21 mouse cellular contexts compared by ENCODE assay signal in the genomic region with DNA sequence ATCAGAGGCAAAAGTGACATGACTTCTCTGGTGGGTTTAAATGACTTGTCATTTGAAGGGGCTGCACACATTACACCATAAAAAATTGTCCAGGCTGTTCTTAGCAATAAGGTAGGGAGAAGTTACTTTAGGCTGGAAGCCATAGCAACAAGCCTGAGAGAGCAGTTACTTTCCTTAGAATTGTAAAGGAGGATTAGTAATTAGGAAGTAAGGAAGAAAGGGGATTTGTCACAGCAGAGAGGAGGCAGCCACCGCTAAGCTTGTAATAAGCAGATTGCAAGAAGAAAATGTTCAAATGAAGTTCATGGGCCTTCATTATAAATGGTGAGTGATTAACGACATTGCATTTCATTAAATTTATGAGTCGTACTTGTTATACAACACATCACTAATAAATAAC.
DNase-seq lines count a peak whose midpoint lies in the region; ATAC-seq lines count a peak whose summit lies in the region.
"Had no signal": no experiment of that assay in that cellular context is flagged by ENCODE, and none has a peak within 500 bp of the region (broad histone marks: within the 10 kb centered on the region; RNA-seq: fewer than 3 reads in every experiment).

No protein-coding gene starts in this region.

- H3K27me3 ChIP-seq in forebrain, embryonic 11.5 days (ENCODE audit: control insufficient read depth, insufficient read depth, low read length): no peaks in the 10 kb centered on the region
- no peaks in the 10 kb centered on the region for H3K27me3 ChIP-seq in forebrain, embryonic 16.5 days (replicated peaks; ENCODE audit: control insufficient read depth, insufficient read depth, low read length)
- H3K27me3 ChIP-seq in midbrain, embryonic 11.5 days (ENCODE audit: control insufficient read depth, insufficient read depth, low read length): peaks cover 3% of the 10 kb centered on the region; the same call in 1 of the 2 replicates
- H3K27me3 ChIP-seq in midbrain, embryonic 10.5 days (ENCODE audit: low read depth, poor library complexity, severe bottlenecking): peaks cover 61% of the 10 kb centered on the region
- no peaks in the 10 kb centered on the region for H3K27me3 ChIP-seq in midbrain, embryonic 16.5 days (ENCODE audit: control insufficient read depth, insufficient read depth, low read depth, low read length)
- H3K27me3 ChIP-seq: heart, embryonic 15.5 days; hindbrain, embryonic 15.5 days had no signal

- WGBS in forebrain, embryonic 11.5 days: 17% methylated on average over 3 of the region's 3 CpGs
- 6% methylated on average over 3 of the region's 3 CpGs for WGBS in forebrain, embryonic 16.5 days
- WGBS in midbrain, embryonic 11.5 days: 26% methylated on average over 3 of the region's 3 CpGs
- 16% methylated on average over 3 of the region's 3 CpGs for WGBS in midbrain, embryonic 10.5 days
- 19% methylated on average over 3 of the region's 3 CpGs for WGBS in midbrain, embryonic 16.5 days

- no peaks in the 10 kb centered on the region for H3K9me3 ChIP-seq in forebrain, embryonic 11.5 days (ENCODE audit: control insufficient read depth, low read length)
- H3K9me3 ChIP-seq in forebrain, embryonic 16.5 days (ENCODE audit: control insufficient read depth, low read length): no peaks in the 10 kb centered on the region
- H3K9me3 ChIP-seq in midbrain, embryonic 11.5 days (ENCODE audit: control insufficient read depth, low read length): no peaks in the 10 kb centered on the region
- no peaks in the 10 kb centered on the region for H3K9me3 ChIP-seq in midbrain, embryonic 10.5 days (replicated peaks)
- H3K9me3 ChIP-seq in midbrain, embryonic 16.5 days (replicated peaks; ENCODE audit: control insufficient read depth, low read length, poor library complexity, severe bottlenecking): no peaks in the 10 kb centered on the region
- H3K9me3 ChIP-seq: embryonic facial prominence, embryonic 10.5 days; heart, embryonic 15.5 days; hindbrain, embryonic 10.5 days; hindbrain, embryonic 15.5 days had no signal

- no peak overlapping the region for H3K4me2 ChIP-seq in forebrain, embryonic 11.5 days (ENCODE audit: low read depth, low read length, severe bottlenecking)
- H3K4me2 ChIP-seq in forebrain, embryonic 16.5 days (ENCODE audit: low read length): no peak overlapping the region
- no peak overlapping the region for H3K4me2 ChIP-seq in midbrain, embryonic 11.5 days
- H3K4me2 ChIP-seq in midbrain, embryonic 16.5 days (ENCODE audit: low read length): no peak overlapping the region
- H3K4me2 ChIP-seq: heart, embryonic 11.5 days; heart, embryonic 15.5 days; hindbrain, embryonic 15.5 days had no signal

- no peak for DNase-seq in forebrain, embryonic 11.5 days (ENCODE audit: low spot score)
- DNase-seq in midbrain, embryonic 11.5 days (ENCODE audit: low spot score, missing footprints): no peak
- no peak for DNase-seq in midbrain, embryonic 10.5 days (ENCODE audit: low spot score)
- DNase-seq in lung, adult 18-20 months: no peak
- DNase-seq in lung, postnatal 36 days: no peak
- DNase-seq: adrenal gland, adult 8-10 months; B cell, adult 2 months; cerebellum, adult 18-20 months; cerebellum, adult 9-11 months; cerebellum, postnatal 36 days; heart, adult 2 months had no signal

- no peaks in the 10 kb centered on the region; the same call in 1 of the 2 replicates for H3K4me1 ChIP-seq in forebrain, embryonic 11.5 days (replicated peaks; ENCODE audit: control insufficient read depth, insufficient read depth, low read length)
- H3K4me1 ChIP-seq in forebrain, embryonic 16.5 days (replicated peaks; ENCODE audit: control insufficient read depth, insufficient read depth, low read length): no peaks in the 10 kb centered on the region
- H3K4me1 ChIP-seq in midbrain, embryonic 11.5 days (ENCODE audit: control insufficient read depth, insufficient read depth, low read length): no peaks in the 10 kb centered on the region
- H3K4me1 ChIP-seq in midbrain, embryonic 10.5 days: peaks cover 13% of the 10 kb centered on the region
- H3K4me1 ChIP-seq in midbrain, embryonic 16.5 days (ENCODE audit: control insufficient read depth, insufficient read depth, low read length): peaks cover 11% of the 10 kb centered on the region; the same call in 1 of the 2 replicates
- H3K4me1 ChIP-seq: heart, embryonic 15.5 days; hindbrain, embryonic 10.5 days; hindbrain, embryonic 15.5 days had no signal

- H3K27ac ChIP-seq in forebrain, embryonic 11.5 days (ENCODE audit: low read depth, low read length): no peak overlapping the region
- no peak overlapping the region for H3K27ac ChIP-seq in forebrain, embryonic 16.5 days (ENCODE audit: low read length)
- H3K27ac ChIP-seq in midbrain, embryonic 11.5 days (ENCODE audit: low read depth, low read length): no peak overlapping the region
- H3K27ac ChIP-seq in midbrain, embryonic 10.5 days (replicated peaks): no peak overlapping the region
- no peak overlapping the region for H3K27ac ChIP-seq in midbrain, embryonic 16.5 days (ENCODE audit: low read length)
- H3K27ac ChIP-seq: embryonic facial prominence, embryonic 10.5 days; heart, adult 2 months; heart, embryonic 15.5 days; hindbrain, embryonic 10.5 days; hindbrain, embryonic 15.5 days had no signal

- H3K4me3 ChIP-seq in forebrain, embryonic 11.5 days (ENCODE audit: low read depth, low read length): no peak overlapping the region
- H3K4me3 ChIP-seq in forebrain, embryonic 16.5 days (replicated peaks; ENCODE audit: low read length): no peak overlapping the region
- no peak overlapping the region for H3K4me3 ChIP-seq in midbrain, embryonic 11.5 days (ENCODE audit: low read depth, low read length)
- H3K4me3 ChIP-seq in midbrain, embryonic 10.5 days: no peak overlapping the region
- no peak overlapping the region for H3K4me3 ChIP-seq in midbrain, embryonic 16.5 days (ENCODE audit: low read depth, low read length)
- H3K4me3 ChIP-seq: embryonic facial prominence, embryonic 10.5 days; heart, adult 2 months; heart, embryonic 15.5 days; hindbrain, embryonic 10.5 days; hindbrain, embryonic 15.5 days had no signal

- no peaks in the 10 kb centered on the region for H3K36me3 ChIP-seq in forebrain, embryonic 11.5 days (ENCODE audit: control insufficient read depth, insufficient read depth, low read length)
- H3K36me3 ChIP-seq in forebrain, embryonic 16.5 days (ENCODE audit: control insufficient read depth, insufficient read depth): no peaks in the 10 kb centered on the region
- no peaks in the 10 kb centered on the region for H3K36me3 ChIP-seq in midbrain, embryonic 11.5 days (ENCODE audit: control insufficient read depth, insufficient read depth, low read length)
- H3K36me3 ChIP-seq in midbrain, embryonic 10.5 days: no peaks in the 10 kb centered on the region
- no peaks in the 10 kb centered on the region for H3K36me3 ChIP-seq in midbrain, embryonic 16.5 days (ENCODE audit: control insufficient read depth, insufficient read depth, low read length)
- H3K36me3 ChIP-seq: embryonic facial prominence, embryonic 10.5 days; G1E; heart, embryonic 15.5 days; hindbrain, embryonic 10.5 days; hindbrain, embryonic 15.5 days had no signal

- peak; percentile 49 for ATAC-seq in forebrain, embryonic 11.5 days (replicated peaks; ENCODE audit: low FRiP score)
- ATAC-seq in forebrain, embryonic 16.5 days: no peak
- peak; percentile 71; the same call in 1 of the 2 replicates for ATAC-seq in midbrain, embryonic 11.5 days (ENCODE audit: low FRiP score)
- peak; percentile 70 for ATAC-seq in midbrain, embryonic 16.5 days
- ATAC-seq: CD4-positive, CD25-positive, alpha-beta regulatory T cell, adult 4 months; inflammation-experienced regulatory T-cells, adult 6 months had no signal

- H3K9ac ChIP-seq in forebrain, embryonic 11.5 days (ENCODE audit: low read length): no peak overlapping the region
- no peak overlapping the region for H3K9ac ChIP-seq in forebrain, embryonic 16.5 days (replicated peaks; ENCODE audit: low read depth, low read length)
- no peak overlapping the region for H3K9ac ChIP-seq in midbrain, embryonic 11.5 days (ENCODE audit: low read length)
- H3K9ac ChIP-seq in midbrain, embryonic 16.5 days (ENCODE audit: low read depth, low read length): no peak overlapping the region
- H3K9ac ChIP-seq: heart, embryonic 15.5 days; hindbrain, embryonic 15.5 days had no signal
